Mouse (Mus musculus) embryonic facial prominence, embryonic 10.5 days (tissue): ENCODE measurements around the gene Sat2. TPM values are rescaled to one million over a fixed set of nuclear protein-coding genes. Genes with fewer than 3 reads are reported as not detected.

Source experiments
- DNase-seq: peaks from one replicate; pipeline ENCODE4 v3.0.0-alpha.2; 2017; ENCODE audit warnings: low spot score
- H3K27ac ChIP-seq: fragments of 300-500 bp; sonication (generic); replicated peaks from 2 replicates; pipeline ENCODE4 v1.5.1; 2016; ENCODE audit warnings: mild to moderate bottlenecking
- H3K27me3 ChIP-seq: fragments of 300-500 bp; sonication (generic); replicated peaks from 2 replicates; pipeline ENCODE4 v1.6.1; 2016; ENCODE audit warnings: low read depth, mild to moderate bottlenecking; ENCODE audit not compliant: poor library complexity, severe bottlenecking
- H3K36me3 ChIP-seq: fragments of 300-500 bp; sonication (generic); replicated peaks from 2 replicates; pipeline ENCODE4 v1.6.1; 2016; ENCODE audit warnings: mild to moderate bottlenecking, moderate library complexity
- H3K4me1 ChIP-seq: fragments of 300-500 bp; sonication (generic); 2 replicates; pipeline ENCODE4 v1.6.1; 2016
- H3K4me3 ChIP-seq: fragments of 300-500 bp; sonication (generic); 2 replicates; pipeline ENCODE4 v1.5.1; 2016; ENCODE audit warnings: mild to moderate bottlenecking, moderate library complexity
- H3K9me3 ChIP-seq: fragments of 300-500 bp; sonication (generic); 2 replicates; pipeline ENCODE4 v1.6.1; 2016; ENCODE audit warnings: mild to moderate bottlenecking
- WGBS: fragments of 180-500 bp; shearing (Covaris S2); methylation state at CpG from one replicate; pipeline ENCODE4 v1.1.7; 2016; 5-methylcytosine and 5-hydroxymethylcytosine counted together
- polyA plus RNA-seq: library from polyadenylated mRNA; unstranded; fragments of >200 nt; fragmentation: Nextera tagmentation; extraction: Ambion mirVana; gene quantifications from 2 replicates; pipeline ENCODE4 v1.2.1, GENCODE M21; 2016

The Sat2 gene
- polyA plus RNA-seq, 1 experiment from 2014 or later, result 16.0 TPM

DNA sequence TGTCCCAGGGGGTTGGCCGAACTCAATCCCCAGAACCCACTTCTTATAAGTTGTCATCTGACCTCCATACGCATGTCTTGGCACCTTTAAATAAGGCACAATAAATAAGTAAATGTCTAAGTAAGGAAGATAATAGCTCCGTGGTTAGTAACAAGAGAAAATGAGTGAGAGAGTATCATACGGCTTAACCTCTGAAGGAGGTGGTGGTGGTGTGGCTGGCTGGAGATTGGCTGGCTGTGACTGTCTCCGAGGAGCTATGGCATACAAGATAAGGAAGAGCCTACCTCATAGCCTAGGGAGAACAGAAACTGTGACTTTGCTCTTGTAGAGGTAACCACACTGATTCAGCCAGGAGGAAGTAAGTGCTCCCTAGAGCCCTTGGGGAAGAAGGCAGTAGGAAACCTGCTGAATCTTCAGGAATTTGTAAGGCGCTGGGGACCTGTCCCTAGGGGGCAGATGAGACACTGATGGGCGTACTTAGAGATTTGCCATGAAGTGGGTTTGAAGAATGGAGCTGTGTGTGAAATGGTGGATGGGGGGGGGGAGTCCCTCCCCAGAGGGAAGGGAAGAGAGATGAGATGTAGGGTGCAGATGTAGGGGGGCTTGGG is 36.0 kb upstream of the Sat2 start:
- no peak for DNase-seq
- Histone ChIP-seq H3K27me3 (no peaks in the 10 kb centered on the region), H3K36me3 (peaks cover 78% of the 10 kb centered on the region), H3K4me3 (no peak overlapping the region), H3K4me1 (peaks cover 18% of the 10 kb centered on the region), H3K9me3 (no peaks in the 10 kb centered on the region), H3K27ac (no peak overlapping the region)
- 86% methylated on average over 7 of the region's 7 CpGs for WGBS

DNA sequence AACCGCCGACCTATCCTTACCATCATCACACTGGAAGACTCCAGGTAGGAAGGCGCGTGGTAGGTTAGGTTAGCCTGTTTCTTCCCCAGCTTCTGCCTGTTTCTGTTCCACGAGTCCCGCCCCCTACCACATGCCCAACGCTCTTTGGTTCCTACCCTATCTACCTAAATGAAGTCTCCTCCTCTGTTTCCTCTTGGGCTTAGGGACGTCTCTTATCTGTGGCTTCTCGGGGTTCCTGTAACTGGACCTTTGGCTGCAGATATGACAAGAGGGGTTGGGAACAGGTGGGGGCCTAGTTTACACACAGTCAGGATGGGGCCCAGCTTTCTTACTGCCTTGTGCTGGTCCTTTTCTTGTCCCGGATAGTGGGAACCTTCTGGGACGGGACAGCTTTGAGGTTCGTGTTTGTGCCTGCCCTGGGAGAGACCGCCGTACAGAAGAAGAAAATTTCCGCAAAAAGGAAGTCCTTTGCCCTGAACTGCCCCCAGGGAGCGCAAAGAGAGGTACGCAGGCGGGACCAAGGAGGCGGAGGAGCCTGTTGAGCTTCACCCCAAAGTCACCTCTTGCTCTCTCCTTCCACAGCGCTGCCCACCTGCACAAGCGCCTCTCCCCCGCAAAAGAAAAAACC is 32.5 kb upstream of the Sat2 start:
- H3K9me3 ChIP-seq, result no peaks in the 10 kb centered on the region
- no peak overlapping the region for H3K27ac ChIP-seq
- 91% methylated on average over 22 of the region's 22 CpGs for WGBS
- peaks cover 91% of the 10 kb centered on the region for H3K36me3 ChIP-seq
- no peak overlapping the region for H3K4me3 ChIP-seq
- no peaks in the 10 kb centered on the region for H3K27me3 ChIP-seq
- no peak for DNase-seq
- 0 out of 2 replicates have a peak, but pooled peaks cover 7% of the 10 kb centered on the region for H3K4me1 ChIP-seq

DNA sequence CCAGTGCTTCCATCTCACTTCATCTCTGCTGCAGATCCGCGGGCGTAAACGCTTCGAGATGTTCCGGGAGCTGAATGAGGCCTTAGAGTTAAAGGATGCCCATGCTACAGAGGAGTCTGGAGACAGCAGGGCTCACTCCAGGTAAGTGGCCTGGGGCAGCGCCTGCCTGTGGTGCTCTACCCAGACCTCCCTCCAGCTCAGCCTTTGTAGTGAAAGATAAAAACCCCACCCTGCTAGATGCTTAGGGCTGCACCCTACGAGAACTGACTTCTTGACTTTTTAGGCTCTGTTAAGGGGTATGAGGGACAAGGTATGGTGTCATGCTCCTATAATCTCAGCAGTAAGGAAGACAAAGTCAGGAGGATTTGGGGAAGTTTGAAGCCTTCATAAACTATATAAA is 31.2 kb upstream of the Sat2 start:
- Histone ChIP-seq H3K27me3 (no peaks in the 10 kb centered on the region), H3K9me3 (no peaks in the 10 kb centered on the region), H3K4me1 (0 out of 2 replicates have a peak, but pooled peaks cover 7% of the 10 kb centered on the region), H3K4me3 (no peak overlapping the region), H3K36me3 (peaks cover 95% of the 10 kb centered on the region), H3K27ac (no peak overlapping the region)
- DNase-seq, result no peak
- 94% methylated on average over 8 of the region's 8 CpGs for WGBS

DNA sequence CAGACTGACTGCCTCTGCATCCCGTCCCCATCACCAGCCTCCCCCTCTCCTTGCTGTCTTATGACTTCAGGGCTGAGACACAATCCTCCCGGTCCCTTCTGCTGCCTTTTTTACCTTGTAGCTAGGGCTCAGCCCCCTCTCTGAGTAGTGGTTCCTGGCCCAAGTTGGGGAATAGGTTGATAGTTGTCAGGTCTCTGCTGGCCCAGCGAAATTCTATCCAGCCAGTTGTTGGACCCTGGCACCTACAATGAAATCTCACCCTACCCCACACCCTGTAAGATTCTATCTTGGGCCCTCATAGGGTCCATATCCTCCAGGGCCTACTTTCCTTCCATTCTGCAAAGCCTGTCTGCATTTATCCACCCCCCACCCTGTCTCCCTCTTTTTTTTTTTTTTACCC is 30.4 kb upstream of the Sat2 start:
- Histone ChIP-seq H3K4me3 (no peak overlapping the region), H3K27ac (no peak overlapping the region), H3K36me3 (peaks cover 91% of the 10 kb centered on the region), H3K9me3 (no peaks in the 10 kb centered on the region), H3K27me3 (no peaks in the 10 kb centered on the region), H3K4me1 (no peaks in the 10 kb centered on the region)
- WGBS, result 81% methylated on average over 3 of the region's 3 CpGs
- DNase-seq, result no peak

DNA sequence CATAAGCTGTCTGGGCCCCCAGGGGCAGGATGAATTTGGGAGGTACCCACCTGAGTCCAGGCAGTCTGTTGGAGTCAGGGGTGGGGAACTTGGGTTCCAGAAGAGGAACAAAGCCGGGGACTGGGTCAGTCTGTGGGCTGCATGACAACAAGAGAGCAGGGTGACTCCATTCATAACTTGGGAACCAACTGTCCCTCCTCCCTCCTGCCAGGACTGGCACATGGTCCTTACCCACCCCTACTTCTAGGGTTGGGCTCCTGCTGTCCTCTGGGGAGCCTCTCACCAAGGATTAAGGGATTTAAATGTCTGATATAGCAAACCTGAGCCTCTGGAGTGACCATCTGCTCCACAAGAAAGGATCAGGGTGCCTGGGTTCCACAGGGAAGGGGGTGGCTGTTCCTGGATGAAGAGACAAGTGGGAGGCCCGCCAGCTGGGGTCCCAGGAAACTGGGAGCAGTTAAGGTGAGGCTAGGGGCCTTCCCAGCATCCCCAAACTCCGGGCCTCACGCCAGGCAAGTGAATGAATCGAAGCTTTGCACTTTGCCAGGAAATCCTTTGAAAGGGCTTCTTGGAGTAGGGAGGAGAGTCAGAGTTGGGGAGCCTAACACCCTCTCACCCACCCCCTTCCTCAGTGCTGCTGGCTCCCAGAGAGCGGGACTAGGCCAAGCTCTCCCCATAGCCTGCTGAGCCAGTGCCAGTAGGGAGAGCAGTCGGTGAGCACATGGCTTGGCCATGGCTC is 29.8 kb upstream of the Sat2 start:
- Histone ChIP-seq H3K4me1 (no peaks in the 10 kb centered on the region), H3K27me3 (no peaks in the 10 kb centered on the region), H3K36me3 (peaks cover 85% of the 10 kb centered on the region), H3K27ac (no peak overlapping the region), H3K9me3 (no peaks in the 10 kb centered on the region), H3K4me3 (no peak overlapping the region)
- 83% methylated on average over 7 of the region's 7 CpGs for WGBS
- no peak for DNase-seq

DNA sequence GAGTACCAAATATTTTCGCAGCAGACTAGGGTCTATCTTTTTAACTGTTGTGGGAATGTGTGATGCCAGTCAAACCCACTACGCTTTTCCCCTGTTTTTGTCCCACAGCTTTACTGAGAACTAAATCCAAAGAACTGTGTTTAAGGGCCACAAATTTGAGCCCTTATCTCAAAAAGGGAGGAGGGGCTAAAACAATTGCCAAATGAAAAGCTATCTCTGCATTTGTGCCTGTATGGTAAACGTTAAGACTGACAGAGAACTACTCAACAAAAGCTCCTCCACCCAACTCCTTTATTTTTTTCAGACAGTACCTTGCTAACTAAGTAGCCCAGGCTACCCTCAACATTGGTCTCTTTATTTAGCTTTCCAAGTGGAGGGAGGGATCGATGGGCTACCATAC is 29.0 kb upstream of the Sat2 start:
- Histone ChIP-seq H3K36me3 (peaks cover 78% of the 10 kb centered on the region), H3K27ac (no peak overlapping the region), H3K4me3 (no peak overlapping the region), H3K27me3 (no peaks in the 10 kb centered on the region), H3K9me3 (no peaks in the 10 kb centered on the region), H3K4me1 (no peaks in the 10 kb centered on the region)
- no peak for DNase-seq
- 86% methylated on average over 4 of the region's 4 CpGs for WGBS

DNA sequence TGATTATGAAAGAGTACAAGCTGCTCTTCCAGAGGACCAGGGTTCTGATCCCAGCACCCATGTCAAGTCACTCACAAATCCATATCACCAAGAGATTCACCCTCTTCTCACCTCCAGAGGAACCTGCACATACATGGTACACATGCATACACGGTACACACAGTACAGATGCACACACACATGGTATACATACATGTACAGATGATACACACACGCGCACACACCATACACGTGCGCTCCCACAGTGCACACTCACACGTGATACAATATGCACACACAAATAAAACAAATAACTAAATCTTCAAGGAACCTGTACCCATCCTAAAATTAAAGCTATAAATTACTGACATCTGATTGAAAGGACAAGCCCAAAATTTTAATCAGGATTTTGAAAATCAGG is 27.0 kb upstream of the Sat2 start:
- 96% methylated on average over 6 of the region's 6 CpGs for WGBS
- Histone ChIP-seq H3K9me3 (no peaks in the 10 kb centered on the region), H3K27ac (no peak overlapping the region), H3K4me1 (peaks cover 8% of the 10 kb centered on the region), H3K36me3 (peaks cover 57% of the 10 kb centered on the region), H3K4me3 (no peak overlapping the region), H3K27me3 (no peaks in the 10 kb centered on the region)
- DNase-seq, result no peak

DNA sequence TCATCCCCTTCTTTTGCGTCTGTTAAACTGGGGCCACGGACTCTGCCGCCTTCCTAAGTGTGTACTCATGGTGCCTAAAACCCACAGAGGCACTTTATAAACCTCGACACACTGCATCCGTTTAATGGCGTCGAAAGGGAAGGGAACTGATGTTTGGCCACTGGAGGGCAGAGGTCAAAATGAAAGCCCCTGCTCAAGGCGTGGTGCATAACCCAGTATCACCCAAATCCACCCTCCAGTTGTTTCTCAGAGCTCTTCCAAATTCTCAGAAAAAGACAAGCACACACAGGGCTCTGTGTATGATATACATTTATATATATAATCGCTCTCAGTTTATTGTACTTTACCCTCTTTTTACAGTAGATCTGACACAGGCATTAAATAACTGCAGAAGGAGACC is 22.4 kb upstream of the Sat2 start:
- peak overlapping the region; percentile 36 for H3K4me3 ChIP-seq
- H3K27me3 ChIP-seq, result peaks cover 20% of the 10 kb centered on the region
- H3K36me3 ChIP-seq, result peaks cover 15% of the 10 kb centered on the region
- 5% methylated on average over 9 of the region's 9 CpGs for WGBS
- DNase-seq, result no peak
- peaks cover 36% of the 10 kb centered on the region for H3K4me1 ChIP-seq
- H3K27ac ChIP-seq, result peak overlapping the region; percentile 81
- H3K9me3 ChIP-seq, result no peaks in the 10 kb centered on the region

DNA sequence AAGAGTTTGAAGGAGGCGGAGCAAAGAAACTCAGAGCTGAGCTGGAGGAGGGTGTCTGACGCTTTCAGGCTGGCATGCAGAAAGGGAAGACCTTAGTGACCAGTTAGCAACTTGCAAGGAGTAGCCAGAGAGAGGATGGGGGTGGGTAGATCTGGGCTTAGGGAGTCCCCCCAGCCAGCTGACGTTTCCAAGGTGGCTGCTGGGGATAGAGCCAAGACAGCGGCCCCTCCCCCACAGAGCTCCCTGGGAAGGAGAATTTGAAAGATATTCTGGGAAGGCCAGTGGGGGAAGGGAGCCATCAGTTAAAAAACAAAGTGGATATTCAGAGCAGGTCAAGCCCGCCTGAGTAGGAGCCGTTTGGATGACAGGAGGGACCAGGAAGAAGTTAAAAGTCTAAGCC is 21.7 kb upstream of the Sat2 start:
- WGBS, result 10% methylated on average over 6 of the region's 6 CpGs
- H3K36me3 ChIP-seq, result peaks cover 8% of the 10 kb centered on the region; the same call in 1 of the 2 replicates
- H3K9me3 ChIP-seq, result no peaks in the 10 kb centered on the region
- H3K4me3 ChIP-seq, result peak overlapping the region; percentile 36
- peaks cover 26% of the 10 kb centered on the region for H3K27me3 ChIP-seq
- DNase-seq, result peak; percentile 74
- H3K4me1 ChIP-seq, result peaks cover 43% of the 10 kb centered on the region
- H3K27ac ChIP-seq, result peak overlapping the region; percentile 81

DNA sequence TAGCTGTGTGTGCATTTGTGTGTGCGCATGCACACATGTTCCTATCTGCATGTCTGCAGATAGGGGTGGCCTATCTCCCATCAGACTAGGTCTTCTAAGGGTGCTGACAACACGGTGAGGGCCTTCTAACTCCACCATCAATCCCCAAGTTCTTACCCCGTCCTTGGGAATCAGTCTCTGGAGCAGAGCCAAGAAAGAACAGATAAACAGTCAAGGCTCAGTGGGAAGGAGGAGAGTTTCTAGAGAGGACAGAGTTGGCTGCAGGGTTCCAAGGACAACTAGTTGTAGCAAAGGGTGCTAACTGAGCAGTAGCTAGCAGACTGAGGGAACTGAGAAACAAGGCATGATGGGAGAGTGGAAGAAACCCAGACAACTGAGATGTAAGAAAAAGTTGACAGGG is 20.1 kb upstream of the Sat2 start:
- no peak for DNase-seq
- H3K27me3 ChIP-seq, result peaks cover 37% of the 10 kb centered on the region
- H3K36me3 ChIP-seq, result no peaks in the 10 kb centered on the region
- no peak overlapping the region for H3K4me3 ChIP-seq
- WGBS, result 89% methylated on average over 3 of the region's 3 CpGs
- peaks cover 56% of the 10 kb centered on the region for H3K4me1 ChIP-seq
- H3K27ac ChIP-seq, result no peak overlapping the region
- no peaks in the 10 kb centered on the region for H3K9me3 ChIP-seq

DNA sequence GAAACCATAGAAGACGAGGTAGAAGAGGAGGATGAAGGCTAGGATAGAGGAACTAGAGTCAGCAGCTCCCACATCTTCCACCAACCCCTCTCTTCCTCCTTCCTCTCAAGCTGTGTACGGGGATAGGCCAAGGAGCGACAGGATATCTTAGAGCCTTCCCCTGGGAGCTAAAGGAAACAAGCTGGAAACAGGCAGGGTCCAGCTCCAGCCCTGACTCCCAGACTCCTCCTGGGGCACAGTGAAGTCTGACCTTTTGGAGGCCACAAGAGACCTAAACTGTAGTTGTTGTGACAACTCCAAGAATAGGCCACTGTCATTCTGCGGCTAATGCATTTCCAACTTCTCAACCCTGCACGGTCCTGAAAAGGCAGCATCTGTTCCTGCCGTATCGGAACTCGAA is 18.3 kb upstream of the Sat2 start:
- Histone ChIP-seq H3K27me3 (peaks cover 40% of the 10 kb centered on the region), H3K9me3 (no peaks in the 10 kb centered on the region), H3K36me3 (no peaks in the 10 kb centered on the region), H3K4me3 (peak overlapping the region; percentile 74; the same call in 1 of the 2 replicates), H3K4me1 (peaks cover 56% of the 10 kb centered on the region), H3K27ac (no peak overlapping the region; the same call in 1 of the 2 replicates)
- DNase-seq, result no peak
- 68% methylated on average over 8 of the region's 8 CpGs for whole genome bisulfite sequencing

DNA sequence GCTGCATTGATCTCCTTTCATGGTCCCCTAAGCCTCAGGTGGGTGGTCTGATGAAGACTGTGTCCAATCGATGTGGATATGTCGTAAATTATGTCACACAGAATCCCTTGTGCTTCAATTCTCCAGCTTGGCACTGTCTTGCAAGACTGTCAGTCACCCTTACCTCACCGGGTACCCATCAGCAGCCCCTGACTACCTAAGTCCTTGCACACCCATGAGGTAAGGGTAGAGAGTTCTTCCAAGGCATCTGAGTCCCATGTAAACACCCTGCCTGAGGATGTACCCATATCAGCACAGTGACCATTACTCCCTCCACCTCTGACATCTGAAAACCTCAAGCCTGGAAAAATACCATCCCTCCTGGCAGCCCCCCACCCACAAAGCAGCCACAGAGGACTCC is 17.5 kb upstream of the Sat2 start:
- no peak for DNase-seq
- Histone ChIP-seq H3K4me1 (peaks cover 52% of the 10 kb centered on the region), H3K4me3 (peak overlapping the region; percentile 74), H3K27me3 (peaks cover 40% of the 10 kb centered on the region), H3K27ac (peak overlapping the region; percentile 77; the same call in 1 of the 2 replicates), H3K9me3 (no peaks in the 10 kb centered on the region), H3K36me3 (no peaks in the 10 kb centered on the region)
- 53% methylated on average over 3 of the region's 3 CpGs for WGBS
